Mouse (Mus musculus) cerebellum, adult 2 months (tissue): ENCODE data around the gene Gtf3c1.

ENCODE experiments used
- CTCF ChIP-seq: fragments of 200-500 bp; IDR thresholded peaks from 2 replicates; pipeline ENCODE4 v1.5.1; 2011; ENCODE audit warnings: low read depth, mild to moderate bottlenecking, control low read depth, low read length, moderate library complexity, borderline replicate concordance; ENCODE audit not compliant: insufficient read depth
- POLR2A ChIP-seq: fragments of 200-500 bp; IDR thresholded peaks from 2 replicates; pipeline ENCODE4 v1.6.1; 2011; ENCODE audit warnings: low read length, control low read depth, borderline replicate concordance; ENCODE audit not compliant: insufficient read depth

DNA sequence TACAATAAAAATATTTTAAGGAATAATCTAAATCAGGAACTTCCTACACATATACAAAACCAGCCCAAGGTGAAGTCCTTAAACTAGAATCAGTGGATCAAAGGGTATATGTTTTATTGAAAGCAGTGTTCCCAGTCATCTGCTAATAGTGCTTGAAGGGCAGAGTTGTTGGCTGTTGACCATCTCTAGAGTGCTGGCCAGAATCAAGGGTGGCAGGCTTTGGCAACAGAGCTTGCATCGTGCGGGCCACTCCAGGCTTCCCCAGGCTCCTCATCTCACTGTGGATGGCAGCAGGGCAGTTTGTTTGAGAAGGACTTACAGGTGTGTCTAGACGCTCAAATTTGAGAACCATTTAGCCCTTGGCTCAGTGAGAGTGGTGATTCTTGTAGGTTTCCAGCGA lies 26.2 kb upstream of the Gtf3c1 start:
- TF ChIP-seq POLR2A (no peak), CTCF (no peak)
